Mouse (Mus musculus): Measurements from ENCODE around the gene Nudt15.

Nudt15 gene

DNA sequence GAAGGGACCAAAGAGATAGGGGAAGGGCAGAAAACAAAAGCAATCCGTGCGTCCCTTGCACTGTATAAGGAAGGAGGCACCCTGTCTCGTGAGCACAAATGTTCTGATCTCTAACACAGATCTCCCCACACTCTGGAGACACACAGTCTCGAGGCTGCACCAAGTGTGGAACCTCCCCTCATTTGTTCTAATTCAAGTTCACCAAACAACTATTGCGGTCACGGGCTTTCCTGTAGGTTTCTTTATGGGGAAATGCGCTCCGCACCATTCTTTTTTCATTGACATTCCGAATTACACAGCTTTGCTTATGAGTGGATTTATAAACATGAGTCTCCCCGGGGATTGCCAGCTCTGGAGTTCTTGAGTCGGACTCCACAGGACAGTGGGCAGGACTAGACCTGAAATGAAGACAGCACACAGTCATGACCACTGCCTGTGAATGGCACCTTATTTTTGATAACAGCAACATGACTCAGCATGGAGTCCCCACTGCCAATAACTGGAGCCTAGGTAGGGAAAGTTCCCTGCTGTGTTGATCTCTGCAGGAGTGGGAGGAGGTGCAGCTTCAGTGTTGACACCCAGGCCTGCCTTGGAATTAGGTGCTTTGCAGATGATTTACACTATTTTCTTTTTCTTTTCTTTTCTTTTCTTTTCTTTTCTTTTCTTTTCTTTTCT lies 40.2 kb downstream of the Nudt15 start:
- DNase-seq (ENCODE audit: low spot score in 2 of 2), result no peak

DNA sequence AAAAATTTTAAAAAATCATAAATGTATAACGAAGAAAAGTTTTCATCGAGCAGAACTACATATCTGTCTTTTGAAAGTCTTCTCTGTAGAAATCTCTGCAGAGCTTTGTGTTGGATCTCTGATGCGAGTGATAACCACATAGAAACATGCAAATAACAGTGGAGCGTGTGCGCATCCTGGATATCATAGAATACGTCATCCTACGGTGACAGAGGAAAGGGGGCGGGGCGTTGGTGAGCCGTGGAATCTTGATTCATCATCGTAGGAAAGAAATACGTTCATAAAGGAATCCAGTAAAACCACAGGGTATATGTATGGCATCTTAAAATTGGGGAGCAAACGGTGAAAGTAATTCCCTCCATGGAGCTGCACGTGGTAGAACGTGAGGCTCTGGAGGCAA lies 40.8 kb downstream of the Nudt15 start:
- DNase-seq (ENCODE audit: low spot score in 2 of 2), result no peak

DNA sequence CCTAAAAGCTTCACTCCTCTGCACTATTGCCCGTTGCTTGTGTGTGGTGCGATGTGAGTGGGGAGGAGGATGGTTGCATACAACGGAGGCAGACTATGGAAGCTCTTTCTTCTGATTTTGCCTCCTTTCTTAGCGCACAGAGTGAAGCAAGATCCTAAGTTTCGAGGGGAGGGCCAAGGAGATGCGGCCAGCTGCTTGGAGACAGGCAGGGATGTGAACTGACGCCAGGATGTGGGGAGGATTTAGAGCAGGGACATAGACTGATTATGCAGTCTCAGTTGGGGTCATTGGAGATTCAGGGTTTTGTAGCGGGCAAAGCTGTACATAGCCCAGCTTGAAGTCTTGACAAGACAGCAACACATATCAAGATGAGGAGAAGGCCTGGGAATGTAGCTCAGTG lies 41.8 kb downstream of the Nudt15 start:
- DNase-seq (ENCODE audit: low spot score in 2 of 2), result no peak

DNA sequence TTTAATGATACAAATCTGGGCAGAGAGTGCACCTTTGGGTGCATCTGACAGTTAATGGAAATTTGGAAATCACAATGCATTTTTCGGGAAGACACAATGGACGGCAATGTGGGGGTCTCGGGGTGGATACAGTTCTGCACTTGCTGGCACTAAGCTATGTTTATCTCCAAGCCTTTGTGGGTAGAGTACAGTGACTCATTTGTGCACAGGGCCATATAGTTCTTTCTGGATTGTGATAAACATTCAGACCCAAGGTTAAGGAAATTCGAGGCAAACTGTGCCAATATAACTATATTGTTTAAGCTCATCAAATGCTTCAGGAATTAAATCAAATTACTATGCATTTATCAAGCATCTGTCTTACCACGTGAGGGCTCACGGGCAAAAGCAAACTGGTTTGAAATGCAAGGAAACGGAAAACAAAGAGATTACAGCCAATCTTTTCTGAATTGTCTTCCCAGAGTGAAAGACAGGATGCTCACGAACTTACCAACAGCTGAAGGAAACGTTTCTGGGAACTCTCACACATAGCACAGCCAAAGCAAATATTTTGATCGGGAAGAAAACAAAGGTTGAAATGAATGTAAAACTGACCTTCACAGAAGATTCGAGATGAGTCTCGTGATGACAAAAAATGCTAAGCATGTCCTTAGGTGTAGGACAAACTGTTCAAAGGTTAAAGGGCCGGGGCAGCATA lies 44.7 kb downstream of the Nudt15 start:
- no peak for DNase-seq (ENCODE audit: low spot score in 2 of 2)

DNA sequence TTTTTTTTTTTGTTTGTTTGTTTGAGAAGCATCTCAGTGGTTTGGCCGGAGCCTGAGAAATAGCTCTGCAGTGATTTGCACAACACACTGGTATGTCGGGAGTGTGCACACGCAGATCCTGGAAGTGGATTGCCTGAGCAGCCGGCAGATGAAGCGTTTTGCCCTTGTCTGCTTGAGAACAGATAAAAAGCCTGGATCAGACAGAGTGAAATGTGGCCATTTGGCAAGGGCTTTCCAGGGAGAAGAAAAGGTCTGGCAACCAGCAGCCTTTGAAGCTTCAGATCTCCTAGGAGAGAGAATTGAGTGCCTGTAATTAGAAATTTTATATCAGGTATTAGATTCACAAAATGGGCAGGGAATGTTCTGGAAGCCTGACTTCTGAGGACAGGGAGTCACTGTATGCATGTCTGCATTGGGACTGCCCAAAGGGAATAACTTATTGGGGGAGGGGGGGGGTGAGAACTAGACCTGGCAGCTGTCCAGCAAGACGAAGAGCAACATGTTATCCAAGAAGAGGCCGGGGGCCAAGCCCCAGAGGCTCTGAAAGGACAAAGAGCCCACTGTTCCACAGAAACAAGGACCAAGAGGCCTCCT lies 45.4 kb downstream of the Nudt15 start:
- DNase-seq (ENCODE audit: low spot score in 2 of 2), result no peak

DNA sequence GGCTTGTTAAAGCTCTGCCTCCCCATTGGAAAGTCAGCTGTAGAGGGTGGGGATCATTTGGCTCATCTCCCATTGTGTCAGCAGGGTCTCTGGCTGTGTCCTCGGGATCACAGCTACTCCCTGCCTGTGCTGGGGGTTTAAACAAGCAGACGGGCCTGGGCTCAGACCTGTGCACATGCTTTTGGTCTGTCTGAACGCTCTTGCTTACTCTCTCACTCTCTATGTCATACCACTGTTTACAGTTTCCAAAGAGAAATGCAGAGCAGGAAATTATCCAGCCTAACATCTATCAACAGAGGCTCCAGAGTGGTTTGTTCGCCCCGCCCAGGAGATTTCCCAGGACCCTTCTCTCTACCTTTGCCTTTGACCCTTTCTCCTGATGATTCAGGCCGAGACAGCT lies 46.3 kb downstream of the Nudt15 start:
- no peak for DNase-seq (ENCODE audit: low spot score in 2 of 2)

DNA sequence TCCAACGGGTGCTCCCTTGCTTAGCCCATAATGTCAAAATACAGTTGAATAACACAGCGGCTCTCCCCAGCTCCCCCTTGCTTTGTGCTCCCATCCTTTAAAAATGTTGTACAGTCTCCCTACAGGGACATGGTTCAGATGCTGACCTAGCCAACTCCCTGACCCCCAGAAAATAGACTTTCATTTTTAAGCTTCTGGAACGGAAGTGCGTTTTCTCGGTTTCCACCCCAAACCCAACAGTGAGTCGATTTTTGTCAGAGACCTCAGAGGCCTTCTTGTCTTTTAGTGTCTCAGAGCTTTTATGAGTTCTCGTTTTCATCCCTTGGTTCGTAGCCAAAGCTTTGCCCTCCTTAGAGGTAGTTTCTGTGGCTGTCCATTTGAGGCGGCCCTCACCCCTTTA lies 46.8 kb downstream of the Nudt15 start:
- no peak for DNase-seq (ENCODE audit: low spot score in 2 of 2)

DNA sequence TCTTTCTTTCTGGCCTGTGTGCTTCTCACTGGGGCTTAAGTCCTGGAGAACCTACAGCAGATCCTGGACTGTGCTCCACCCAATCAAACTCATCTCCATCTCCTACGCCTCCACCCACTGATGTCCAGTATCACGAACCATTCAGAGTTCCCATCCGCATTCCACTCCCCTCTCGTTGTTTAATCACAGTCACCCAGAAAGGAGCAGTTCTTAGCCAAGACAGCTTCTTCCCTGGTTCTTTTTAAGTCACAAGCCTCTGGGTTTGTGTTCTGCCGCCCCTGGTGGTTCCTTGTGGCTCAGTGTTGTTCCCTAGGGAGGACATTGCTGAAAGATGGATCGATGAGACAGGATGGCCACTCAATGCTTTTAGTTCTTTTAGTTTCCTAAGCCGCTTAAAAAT lies 52.3 kb downstream of the Nudt15 start:
- DNase-seq (ENCODE audit: low spot score in 2 of 2), result no peak

DNA sequence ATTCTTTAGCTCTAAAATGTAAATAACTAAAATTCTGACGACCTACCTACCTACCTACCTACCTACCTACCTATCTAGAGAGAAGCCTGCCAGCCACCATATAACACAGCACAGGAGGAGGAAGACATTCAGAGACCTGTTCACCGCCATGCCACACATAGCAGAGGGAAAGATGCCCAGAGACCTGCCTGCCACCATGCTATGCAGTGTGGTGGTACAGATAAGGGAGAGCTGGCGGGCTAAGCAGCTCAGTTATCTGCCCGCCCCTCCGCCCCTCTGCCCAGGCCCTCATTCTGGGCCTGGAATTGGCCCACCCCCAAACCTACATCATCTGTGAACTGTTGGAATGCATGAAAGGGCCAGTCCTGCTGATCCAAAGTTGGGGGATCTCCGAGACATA lies 53.9 kb downstream of the Nudt15 start:
- DNase-seq (ENCODE audit: low spot score in 2 of 2), result no peak

DNA sequence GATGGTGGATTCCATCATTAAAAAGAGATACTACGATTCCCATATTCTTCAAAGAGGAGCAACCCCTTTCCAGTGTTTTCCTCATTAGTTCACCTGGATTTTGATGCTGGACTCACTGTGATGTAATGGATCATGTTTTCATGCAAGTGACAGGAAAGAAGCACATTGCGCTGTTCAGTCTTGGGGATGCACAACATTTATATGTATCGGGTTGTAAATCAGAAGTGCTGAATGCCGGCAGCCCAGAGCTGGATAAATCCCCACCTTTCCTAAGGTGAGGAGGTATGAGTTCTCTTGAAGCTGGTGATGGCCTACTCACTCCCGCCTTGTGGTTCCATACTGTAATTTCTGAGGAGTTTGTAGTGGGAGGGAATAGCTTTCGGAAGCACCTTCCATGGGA lies 54.7 kb downstream of the Nudt15 start:
- DNase-seq (ENCODE audit: low spot score in 2 of 2), result no peak

DNA sequence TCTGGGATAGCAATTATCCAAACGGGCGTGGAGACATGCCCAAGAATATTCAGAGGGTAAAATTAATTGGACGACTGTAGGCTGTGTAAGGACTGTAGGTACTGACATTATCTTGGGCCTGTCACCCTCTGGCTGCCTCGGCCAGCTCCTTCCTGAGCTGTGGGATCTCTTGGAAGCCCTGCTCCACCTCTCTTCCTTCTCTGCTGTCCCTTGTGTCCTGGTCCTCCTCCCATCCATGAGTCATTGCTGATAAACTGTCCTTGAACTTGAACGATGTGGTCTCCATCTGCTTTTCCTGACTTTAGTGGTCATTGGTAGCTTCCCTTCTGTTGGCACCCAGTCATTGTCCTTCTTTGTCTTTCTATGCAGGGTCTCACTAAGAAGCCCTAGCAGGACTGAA lies 61.4 kb downstream of the Nudt15 start:
- no peak for DNase-seq (ENCODE audit: low spot score in 2 of 2)

DNA sequence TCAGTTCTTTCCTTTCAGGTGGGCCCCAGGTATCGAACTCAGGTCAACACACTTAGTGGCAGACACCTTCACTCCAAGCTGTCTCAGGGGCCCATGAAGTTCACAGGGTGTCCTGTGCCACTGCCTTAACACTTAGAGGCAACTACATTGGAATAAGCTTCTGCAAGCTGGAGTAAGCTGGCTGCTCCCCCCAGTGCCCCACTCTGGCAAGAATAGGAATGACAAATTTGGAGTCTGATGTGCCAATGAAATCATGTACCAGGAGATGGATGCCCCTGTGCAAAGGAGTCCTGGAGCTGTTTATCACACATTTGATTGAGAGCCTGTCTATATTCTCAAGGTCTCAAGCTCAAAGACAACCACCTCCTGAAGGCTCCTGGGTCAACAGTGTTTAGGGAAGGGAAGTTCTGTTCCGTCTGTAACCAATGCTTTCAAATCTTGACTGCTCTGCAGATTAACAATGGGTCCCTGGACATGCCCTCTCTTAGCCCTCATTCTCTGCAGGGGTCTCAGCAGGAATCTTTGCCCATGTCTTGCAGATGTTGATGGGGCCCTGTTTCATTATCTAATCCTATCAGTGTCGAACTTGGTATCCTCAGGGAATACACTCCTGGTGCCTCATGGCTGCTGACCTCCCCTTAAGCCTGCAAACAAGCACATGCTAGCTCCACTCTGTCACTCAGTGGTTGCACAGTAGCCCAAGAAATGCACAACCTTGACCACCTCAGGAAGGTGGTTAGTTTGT lies 63.5 kb downstream of the Nudt15 start:
- DNase-seq (ENCODE audit: low spot score in 2 of 2), result no peak

DNA sequence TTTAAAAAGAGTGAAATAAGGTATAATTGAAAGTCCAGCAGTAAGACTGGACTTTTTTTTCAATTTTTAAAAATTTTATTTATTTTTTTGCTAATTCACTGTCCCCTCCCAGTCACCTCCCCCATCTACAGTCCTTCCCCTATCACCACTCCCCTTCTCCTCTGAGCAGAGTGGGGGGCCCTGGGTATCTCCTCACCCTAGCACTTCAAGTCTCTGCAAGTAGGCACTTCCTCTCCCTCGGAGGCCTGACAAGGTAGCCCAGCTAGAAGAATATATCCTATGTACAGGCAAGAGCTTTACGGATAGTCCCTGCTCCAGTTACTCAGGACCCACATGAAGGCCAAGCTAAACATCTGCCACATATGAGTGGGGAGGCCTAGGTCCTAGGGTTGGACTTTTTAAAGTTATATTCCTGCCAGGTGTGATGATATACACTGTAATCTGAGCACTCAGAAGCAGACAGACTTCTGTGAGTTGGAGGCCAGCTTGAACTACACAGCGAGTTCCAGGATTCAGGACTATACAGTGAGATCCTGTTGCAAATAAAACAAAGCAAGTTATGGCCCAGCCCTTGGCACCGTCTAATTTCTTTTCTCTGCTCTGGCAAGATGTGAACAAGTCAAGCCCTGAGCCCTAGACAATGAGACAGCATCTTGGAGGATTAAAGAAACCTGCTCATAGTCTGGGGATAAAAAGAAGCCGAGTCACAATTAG lies 64.4 kb downstream of the Nudt15 start:
- DNase-seq (ENCODE audit: low spot score in 2 of 2), result no peak

DNA sequence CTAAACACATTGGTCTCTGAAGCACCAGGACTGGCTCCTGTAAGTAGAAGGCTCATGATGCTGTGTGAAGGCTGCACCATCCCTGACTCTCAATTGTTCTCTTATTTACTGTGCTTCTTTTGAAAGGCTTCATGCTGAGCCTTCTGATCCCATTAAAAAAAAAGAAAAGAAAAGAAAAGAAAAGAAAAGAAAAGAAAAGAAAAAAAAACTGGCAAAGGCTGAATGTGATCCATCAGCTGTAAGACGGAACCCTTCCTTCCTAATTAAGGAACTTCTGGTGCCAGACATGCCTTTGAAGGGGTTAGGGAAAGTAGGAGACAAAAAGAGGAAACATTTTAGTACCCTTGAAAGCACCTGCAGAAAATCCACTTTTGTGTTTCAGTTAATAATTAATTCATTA lies 68.3 kb downstream of the Nudt15 start:
- no peak for DNase-seq (ENCODE audit: low spot score in 2 of 2)

DNA sequence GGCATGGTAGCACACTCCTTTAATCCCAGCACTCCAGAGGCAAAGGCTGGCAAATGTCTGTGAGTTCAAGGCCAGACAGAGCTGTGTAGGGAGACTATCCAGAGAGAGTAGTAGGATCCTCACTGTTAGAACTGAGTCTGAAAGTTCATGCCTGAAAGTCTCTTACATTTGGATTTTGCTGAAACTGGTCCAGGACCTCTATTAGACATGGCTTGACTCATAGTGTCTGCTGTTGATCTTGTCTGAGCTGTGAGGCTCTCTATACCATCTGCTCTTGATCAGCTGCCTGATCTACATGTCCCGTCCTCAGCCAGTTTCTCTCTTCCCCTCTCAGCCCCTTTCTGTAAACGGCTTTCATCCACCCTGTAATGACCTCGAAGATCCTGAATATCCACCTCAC lies 69.7 kb downstream of the Nudt15 start:
- no peak for DNase-seq (ENCODE audit: low spot score in 2 of 2)

DNA sequence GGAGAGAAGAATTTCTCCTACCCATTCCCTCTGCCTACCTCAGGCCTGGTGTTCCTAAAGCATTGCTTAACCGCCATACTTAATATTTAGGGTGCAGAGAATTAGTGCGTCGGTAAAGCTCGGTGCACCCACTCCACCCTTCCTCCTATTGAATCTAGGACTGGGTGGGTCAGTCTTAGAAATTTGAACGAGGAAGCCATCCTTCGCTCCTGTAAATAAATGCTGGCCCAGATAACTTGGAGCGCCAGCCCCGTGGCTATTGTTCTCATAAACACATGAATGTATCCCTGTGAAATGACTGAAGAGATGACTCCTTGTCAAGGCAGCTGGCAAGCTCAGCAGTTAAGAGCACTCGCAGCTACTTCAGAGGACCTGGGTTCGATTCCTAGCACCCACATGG lies 71.0 kb downstream of the Nudt15 start:
- no peak for DNase-seq (ENCODE audit: low spot score in 2 of 2)

DNA sequence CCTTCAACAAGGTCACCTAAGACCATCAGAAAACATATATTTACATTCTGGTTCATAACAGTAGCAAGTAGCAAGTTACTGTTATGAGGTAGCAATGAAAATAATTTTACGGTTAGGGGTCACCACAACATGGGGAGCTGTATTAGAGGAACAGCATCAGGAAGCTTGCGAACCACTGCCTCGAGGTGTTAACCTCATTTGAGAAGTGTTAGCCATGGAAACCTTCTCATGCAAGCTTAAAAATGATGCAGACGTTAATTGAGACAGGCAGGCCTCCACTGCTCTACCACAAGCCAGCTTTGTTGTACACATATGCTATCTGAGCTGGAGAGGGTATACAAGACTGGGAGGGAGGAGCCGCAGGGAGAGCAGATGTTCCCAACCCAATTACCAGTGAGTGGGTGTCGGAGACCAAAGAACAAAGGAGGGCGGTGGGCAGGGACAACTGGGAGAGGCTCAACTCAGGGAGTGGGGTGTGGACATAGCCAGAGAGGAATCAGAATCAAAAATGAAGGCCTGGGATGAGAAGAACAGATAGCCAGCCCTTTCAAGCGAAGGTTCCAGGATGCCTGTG lies 71.6 kb downstream of the Nudt15 start:
- DNase-seq (ENCODE audit: low spot score in 2 of 2), result no peak

DNA sequence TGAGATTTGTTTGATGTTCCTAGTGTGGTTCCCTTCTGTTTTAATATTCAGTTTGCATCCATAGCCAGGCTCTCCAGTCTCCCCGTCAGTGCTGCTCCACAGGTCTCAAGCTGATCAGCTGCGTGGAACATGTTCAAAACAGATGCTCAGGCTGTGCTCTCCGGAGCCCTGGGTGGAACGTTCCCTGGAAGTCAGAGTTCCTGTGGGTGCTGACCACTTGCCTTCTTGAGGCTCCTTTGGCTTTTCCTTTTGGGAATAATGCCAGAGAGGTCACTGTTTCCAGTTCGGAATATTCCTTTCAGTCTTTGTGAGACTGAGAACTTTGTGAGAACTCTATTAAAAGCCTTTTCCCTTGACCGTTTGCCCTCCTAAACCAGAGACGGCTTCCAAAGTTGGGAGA lies 72.5 kb downstream of the Nudt15 start:
- DNase-seq (ENCODE audit: low spot score in 2 of 2), result no peak

DNA sequence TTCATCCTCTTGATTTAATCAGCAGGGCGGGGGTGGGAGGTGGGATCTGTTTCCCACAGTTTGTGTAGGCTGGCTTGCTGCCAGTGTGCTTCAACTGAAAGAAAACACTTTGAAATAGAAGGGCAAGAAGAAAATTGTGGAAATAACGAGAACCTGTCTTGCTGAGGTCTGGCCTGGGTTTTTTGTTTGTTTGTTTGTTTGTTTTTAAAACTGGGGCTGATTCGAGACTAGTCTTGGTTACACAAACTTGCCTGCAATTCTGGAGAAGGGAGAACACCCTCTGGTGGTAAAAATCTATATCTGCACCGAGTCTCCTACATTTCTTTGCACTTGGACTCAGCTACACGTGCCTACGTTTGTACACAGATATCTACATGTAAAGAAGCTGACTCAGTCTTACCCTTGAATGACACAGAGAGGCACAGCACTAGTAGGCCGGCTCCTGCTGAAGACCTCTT lies 73.4 kb downstream of the Nudt15 start:
- no peak for DNase-seq (ENCODE audit: low spot score in 2 of 2)

DNA sequence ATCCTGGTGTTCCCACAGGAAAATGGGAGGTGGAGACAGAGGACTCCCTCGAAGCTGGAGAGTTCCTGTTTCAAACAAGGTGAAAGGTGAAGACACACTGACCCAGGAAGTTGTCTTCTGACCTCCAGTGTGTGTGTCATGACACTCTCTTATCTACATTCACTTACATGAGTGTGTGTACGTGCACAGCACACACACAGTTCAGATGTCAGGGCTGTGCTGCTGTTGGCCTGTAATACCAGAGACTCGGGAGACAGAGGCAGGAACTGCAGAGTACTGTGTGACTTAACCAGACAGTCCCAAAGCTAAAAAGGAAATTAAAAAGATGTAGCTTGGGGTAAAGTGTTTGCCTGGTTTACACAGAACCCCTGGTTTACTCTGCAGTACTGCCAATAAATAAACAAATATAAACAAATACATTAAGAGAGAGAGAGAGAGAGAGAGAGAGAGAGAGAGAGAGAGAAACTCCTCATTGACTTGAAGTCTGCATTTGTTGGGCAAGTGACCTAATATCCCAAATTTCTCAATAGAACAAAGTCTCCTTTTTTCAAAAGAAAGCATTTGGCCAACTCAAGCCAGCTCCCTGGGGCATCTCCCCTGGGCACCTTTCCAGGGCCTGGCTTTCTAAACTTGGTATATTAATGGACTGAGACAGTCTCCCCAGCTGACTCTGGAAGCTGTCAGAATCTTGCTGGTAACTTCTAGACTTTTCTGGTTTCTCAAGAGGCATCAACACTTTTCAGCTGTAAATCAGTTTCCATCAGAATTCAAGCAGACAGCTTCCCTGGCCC lies 74.2 kb downstream of the Nudt15 start:
- DNase-seq (ENCODE audit: low spot score in 2 of 2), result no peak

DNA sequence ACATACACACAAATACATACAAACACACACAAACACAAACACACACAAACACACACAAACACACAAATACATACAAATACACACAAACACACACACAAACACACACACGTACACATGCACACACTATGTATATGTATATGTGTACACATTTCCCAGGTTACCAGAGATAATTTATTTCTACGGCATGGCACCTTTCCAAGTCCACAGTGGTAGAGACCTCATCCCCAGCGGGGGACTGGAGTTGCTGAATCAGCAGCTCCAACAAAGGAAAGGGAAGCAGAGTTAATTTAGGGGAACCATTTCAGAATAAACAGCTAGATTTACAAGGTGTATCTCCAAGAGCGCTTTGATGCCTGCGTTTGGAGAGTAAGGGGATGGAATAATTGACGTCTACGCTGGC lies 75.8 kb downstream of the Nudt15 start:
- no peak for DNase-seq (ENCODE audit: low spot score in 2 of 2)

All from spleen, postnatal 4 days (tissue).